Comparison of ENCODE assay signal across 10 mouse cellular contexts in the genomic region with DNA sequence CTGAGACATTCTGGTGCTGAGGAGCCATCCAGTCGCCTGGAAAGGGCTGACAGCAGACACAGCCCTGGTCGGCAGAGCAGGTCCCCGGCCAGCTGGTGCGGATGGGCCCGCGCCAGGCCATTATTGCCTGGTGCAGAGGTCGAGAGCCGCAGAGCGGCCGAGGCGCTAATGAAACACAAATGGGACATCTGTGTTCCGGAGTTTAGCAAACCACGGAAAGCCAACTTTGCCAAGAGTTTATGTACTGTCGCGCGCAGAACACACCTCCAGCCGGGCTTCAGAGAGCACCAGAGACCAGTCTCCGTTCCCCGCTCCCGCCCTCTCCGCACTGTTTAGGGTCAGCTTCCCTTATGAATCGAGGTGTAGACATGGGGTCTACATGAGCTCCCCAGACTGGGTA.
A peak's percentile ranks its signal among the peaks of the same experiment; 100 is the strongest.
DNase-seq lines count a peak whose midpoint lies in the region; ATAC-seq lines count a peak whose summit lies in the region.
"Had no signal": no experiment of that assay in that cellular context is flagged by ENCODE, and none has a peak within 500 bp of the region (broad histone marks: within the 10 kb centered on the region; RNA-seq: fewer than 3 reads in every experiment).

No protein-coding gene starts in this region.

- H3K9ac ChIP-seq in neural tube, embryonic 13.5 days, result no peak overlapping the region
- no peak overlapping the region for H3K9ac ChIP-seq in embryonic facial prominence, embryonic 14.5 days (ENCODE audit: low read depth, low read length)
- H3K9ac ChIP-seq in heart, embryonic 11.5 days (ENCODE audit: low read depth, low read length), result no peak overlapping the region
- H3K9ac ChIP-seq: lung, embryonic 15.5 days had no signal

- peak; percentile 49 for DNase-seq in gastrocnemius, postnatal 14 days
- DNase-seq in gastrocnemius, adult 18-20 months (ENCODE audit: low spot score), result no peak
- no peak for DNase-seq in neural tube, embryonic 10.5 days (ENCODE audit: extremely low spot score, low spot score)
- peak; percentile 34 for DNase-seq in embryonic facial prominence, embryonic 14.5 days (ENCODE audit: low spot score)
- DNase-seq in lung, postnatal 4 days, result peak; percentile 18 to 67
- DNase-seq in adrenal gland, adult 8-10 months, result no peak
- DNase-seq: heart, adult 11 months had no signal

- no peaks in the 10 kb centered on the region for H3K27me3 ChIP-seq in neural tube, embryonic 13.5 days
- H3K27me3 ChIP-seq in embryonic facial prominence, embryonic 14.5 days (replicated peaks; ENCODE audit: control insufficient read depth, insufficient read depth, low read length), result no peaks in the 10 kb centered on the region
- H3K27me3 ChIP-seq in heart, embryonic 11.5 days (ENCODE audit: control insufficient read depth, insufficient read depth, low read length), result no peaks in the 10 kb centered on the region
- H3K27me3 ChIP-seq: lung, embryonic 15.5 days had no signal

- WGBS in neural tube, embryonic 13.5 days, result 73% methylated on average over 22 of the region's 22 CpGs
- WGBS in embryonic facial prominence, embryonic 14.5 days, result 63% methylated on average over 22 of the region's 22 CpGs
- WGBS in heart, embryonic 11.5 days (ENCODE audit: insufficient replicate concordance), result 69% methylated on average over 22 of the region's 22 CpGs

- intact Hi-C loops in gastrocnemius, postnatal 14 days (cut with DNase I; ENCODE audit: low total_unique reads), result no loop called here

- no peaks in the 10 kb centered on the region for H3K36me3 ChIP-seq in neural tube, embryonic 13.5 days
- no peaks in the 10 kb centered on the region for H3K36me3 ChIP-seq in embryonic facial prominence, embryonic 14.5 days (ENCODE audit: control insufficient read depth, insufficient read depth, low read length)
- no peaks in the 10 kb centered on the region for H3K36me3 ChIP-seq in heart, embryonic 11.5 days (ENCODE audit: control insufficient read depth, insufficient read depth, low read length)
- H3K36me3 ChIP-seq: lung, embryonic 15.5 days had no signal

- no peak overlapping the region for H3K4me2 ChIP-seq in neural tube, embryonic 13.5 days
- no peak overlapping the region for H3K4me2 ChIP-seq in embryonic facial prominence, embryonic 14.5 days (ENCODE audit: low read depth, low read length)
- H3K4me2 ChIP-seq in heart, embryonic 11.5 days, result no peak overlapping the region
- H3K4me2 ChIP-seq: lung, embryonic 15.5 days had no signal

- no peak overlapping the region for H3K4me3 ChIP-seq in neural tube, embryonic 13.5 days
- no peak overlapping the region for H3K4me3 ChIP-seq in embryonic facial prominence, embryonic 14.5 days (ENCODE audit: low read depth, low read length)
- H3K4me3 ChIP-seq in heart, embryonic 11.5 days (ENCODE audit: low read depth, low read length), result no peak overlapping the region
- H3K4me3 ChIP-seq: lung, embryonic 15.5 days had no signal

- ATAC-seq in neural tube, embryonic 13.5 days (ENCODE audit: low read depth), result no peak
- 0 out of 2 replicates have a peak, but pooled peaks have one; percentile 20 for ATAC-seq in embryonic facial prominence, embryonic 14.5 days (ENCODE audit: low read depth)
- no peak for ATAC-seq in heart, embryonic 11.5 days (replicated peaks; ENCODE audit: insufficient number of reproducible peaks, low FRiP score, low TSS enrichment)

- peaks cover 16% of the 10 kb centered on the region for H3K4me1 ChIP-seq in neural tube, embryonic 13.5 days (replicated peaks)
- H3K4me1 ChIP-seq in embryonic facial prominence, embryonic 14.5 days (ENCODE audit: control insufficient read depth, insufficient read depth, low read length), result no peaks in the 10 kb centered on the region; the same call in 1 of the 2 replicates
- no peaks in the 10 kb centered on the region for H3K4me1 ChIP-seq in heart, embryonic 11.5 days (ENCODE audit: control insufficient read depth, insufficient read depth, low read length)
- H3K4me1 ChIP-seq: lung, embryonic 15.5 days had no signal

- H3K27ac ChIP-seq in neural tube, embryonic 13.5 days (replicated peaks), result peak overlapping the region; percentile 33; the same call in 1 of the 2 replicates
- no peak overlapping the region for H3K27ac ChIP-seq in embryonic facial prominence, embryonic 14.5 days (replicated peaks; ENCODE audit: low read depth, low read length)
- H3K27ac ChIP-seq in heart, embryonic 11.5 days (ENCODE audit: low read depth, low read length), result no peak overlapping the region
- H3K27ac ChIP-seq: lung, embryonic 15.5 days had no signal

- peaks cover 4% of the 10 kb centered on the region for H3K9me3 ChIP-seq in neural tube, embryonic 13.5 days
- no peaks in the 10 kb centered on the region for H3K9me3 ChIP-seq in embryonic facial prominence, embryonic 14.5 days (ENCODE audit: control insufficient read depth, low read length)
- H3K9me3 ChIP-seq in heart, embryonic 11.5 days (replicated peaks; ENCODE audit: control insufficient read depth, low read length), result peaks cover 7% of the 10 kb centered on the region
- H3K9me3 ChIP-seq: lung, embryonic 15.5 days had no signal

Comparison
In these comparisons a context has a peak if more than half of its experiments do, and no peak if none do; other contexts are left out.
1. DNase-seq: peak in gastrocnemius, postnatal 14 days (single experiment), embryonic facial prominence, embryonic 14.5 days (single experiment) and lung, postnatal 4 days (2 of 2); none in gastrocnemius, adult 18-20 months (single experiment), neural tube, embryonic 10.5 days (single experiment) and adrenal gland, adult 8-10 months (single experiment).